Mouse (Mus musculus) megakaryocyte, embryonic 14.5 days (primary cell): Measurements from ENCODE around the gene Sh3rf3.

Experiments used
- FLI1 ChIP-seq: IDR thresholded peaks from 2 replicates; pipeline ENCODE4 v1.6.1; 2012; ENCODE audit warnings: low read length, inconsistent platforms, mixed read lengths
- GATA1 ChIP-seq: IDR thresholded peaks from 3 replicates; pipeline ENCODE4 v1.6.1; 2012; ENCODE audit warnings: mixed read lengths, low read length, inconsistent platforms, borderline replicate concordance

- TF ChIP-seq GATA1 (no peak), FLI1 (no peak)
Measured at GRCm38 (mm10) chr10:59149956-59150383, 336.8 kb downstream of the Sh3rf3 start.
